Mouse (Mus musculus) left cerebral cortex, postnatal 36 days (tissue): ENCODE measurements around the gene Ulk4. TPM values are rescaled to one million over a fixed set of nuclear protein-coding genes. Genes with fewer than 3 reads are reported as not detected.
A peak's percentile ranks its signal among the peaks of the same experiment; 100 is the strongest.

ENCODE experiments used
- DNase-seq, 2 experiments: peaks; one replicate each; pipeline ENCODE4 v3.0.0; 2021 to 2022; ENCODE audit warnings: low spot score in 2 of 2, mixed read lengths in 1 of 2
- intact Hi-C: fragments of 180-260 bp; cut with DNase I; formaldehyde crosslinking; loops from one replicate; pipeline ENCODE4 v1.15.1; 2025
- total RNA-seq, 2 experiments: library from RNA; stranded (reverse); gene quantifications; 2 replicates each; pipeline ENCODE4 v1.2.3; 2021

Ulk4 gene
- total RNA-seq, 2 experiments from 2014 or later, result 6.3 to 11.4 TPM

- no peak for DNase-seq
- intact Hi-C loops, result no loop called here
These were observed 275.1 kb downstream of the Ulk4 start for GRCm38 (mm10) chr9:121001681-121002540.

- DNase-seq, result peak; percentile 49 to 58
- intact Hi-C loops, result no loop called here
These were observed 276.2 kb downstream of the Ulk4 start for GRCm38 (mm10) chr9:121000641-121001320.

DNA sequence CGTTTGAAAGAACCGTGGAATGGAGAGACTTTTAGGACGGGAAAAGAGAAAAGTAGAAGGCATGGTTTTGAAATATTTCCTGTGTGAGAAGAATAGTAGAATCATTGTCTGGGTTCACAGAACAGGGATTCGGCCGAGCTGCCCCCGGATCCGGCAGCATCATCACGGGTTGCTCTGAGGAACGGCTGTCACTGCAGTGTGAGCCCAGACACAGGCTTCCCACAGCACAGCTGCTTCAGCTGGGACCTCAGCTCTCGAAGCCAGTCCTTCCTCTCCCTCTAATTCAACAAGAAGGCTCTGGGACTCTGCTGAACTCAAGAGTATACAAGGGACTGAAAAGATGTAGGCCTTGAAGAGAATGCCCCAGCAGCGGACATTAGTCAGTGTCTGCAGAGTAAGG, 278.3 kb downstream of the Ulk4 start:
- intact Hi-C loops, result no loop called here
- no peak for DNase-seq

DNA sequence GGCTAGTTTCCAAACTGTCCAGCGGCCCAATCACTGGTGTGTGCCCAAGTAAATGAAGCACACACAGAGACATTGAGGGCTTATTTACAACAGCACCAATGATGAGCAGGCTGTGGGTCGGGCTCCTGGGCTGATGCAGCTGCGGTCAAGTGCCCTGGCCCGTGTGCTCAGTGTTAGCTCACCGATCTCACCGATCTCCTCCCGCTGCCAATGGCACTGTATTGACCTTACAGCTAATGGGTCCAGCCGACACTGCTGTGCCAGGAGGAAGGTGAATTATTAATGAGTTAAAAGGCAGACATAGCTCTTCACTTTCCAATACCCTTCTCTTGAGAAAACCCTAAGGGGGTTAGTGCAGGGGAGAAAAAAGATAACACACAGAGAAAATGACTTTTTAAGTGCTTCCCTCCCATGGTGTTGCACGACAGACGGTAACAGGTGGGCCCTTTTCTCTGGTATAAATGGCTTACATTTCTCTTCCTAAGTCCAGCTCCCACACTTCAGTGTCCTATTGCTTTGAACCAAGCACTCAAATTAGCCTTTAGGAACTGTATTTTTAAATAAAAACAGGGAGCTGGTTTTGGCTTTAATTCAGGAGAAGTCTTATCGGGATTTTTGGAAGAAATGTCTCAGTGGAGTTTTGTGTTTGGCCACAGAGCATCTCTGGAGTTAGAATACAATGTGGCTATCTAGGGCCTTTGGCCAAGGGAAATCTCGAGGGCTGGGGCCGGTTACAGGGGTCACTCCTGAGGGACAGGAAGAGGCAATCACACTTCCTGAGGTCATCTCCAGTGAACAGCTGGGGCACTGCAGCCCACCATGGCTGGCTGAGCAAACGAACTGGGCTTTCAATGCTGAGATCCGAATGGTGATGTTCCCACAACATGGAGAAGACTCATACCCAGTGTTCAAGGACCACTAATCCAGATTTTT, 282.5 kb downstream of the Ulk4 start:
- no peak for DNase-seq
- intact Hi-C loops, result no loop called here

DNA sequence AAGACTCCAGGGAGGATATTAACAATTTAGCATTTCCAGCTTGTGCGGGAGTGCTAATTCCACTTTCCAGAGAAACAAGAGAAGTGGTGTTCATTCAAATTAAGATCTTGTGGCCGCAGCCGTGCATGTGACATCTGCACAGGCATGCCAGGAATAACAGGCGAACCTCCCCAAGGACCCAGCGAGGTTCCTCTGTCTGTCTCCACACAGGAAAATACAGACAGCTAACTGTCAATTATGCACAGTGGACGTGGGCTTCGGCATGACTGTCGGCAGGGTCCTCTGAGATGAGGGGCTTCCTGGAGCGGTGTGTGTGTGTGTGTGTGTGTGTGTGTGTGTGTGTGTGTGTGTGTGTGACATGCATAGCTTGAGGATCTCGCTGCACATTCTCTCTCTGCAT, 284.0 kb downstream of the Ulk4 start:
- no peak for DNase-seq
- intact Hi-C loops, result no loop called here

- no peak for DNase-seq
- intact Hi-C loops, result no loop called here
These were observed 285.2 kb downstream of the Ulk4 start for GRCm38 (mm10) chr9:120991801-120992200.

- intact Hi-C loops, result loop anchor here (5.0 kb wide), 1 partner anchor 667 kb away; no protein-coding TSS in a partner anchor
- DNase-seq, result no peak
These were observed 286.9 kb downstream of the Ulk4 start for GRCm38 (mm10) chr9:120989806-120990700.

- no peak for DNase-seq
- intact Hi-C loops, result loop anchor here (5.0 kb wide), 1 partner anchor 669 kb away; no protein-coding TSS in a partner anchor
These were observed 288.9 kb downstream of the Ulk4 start for GRCm38 (mm10) chr9:120988088-120988487.

DNA sequence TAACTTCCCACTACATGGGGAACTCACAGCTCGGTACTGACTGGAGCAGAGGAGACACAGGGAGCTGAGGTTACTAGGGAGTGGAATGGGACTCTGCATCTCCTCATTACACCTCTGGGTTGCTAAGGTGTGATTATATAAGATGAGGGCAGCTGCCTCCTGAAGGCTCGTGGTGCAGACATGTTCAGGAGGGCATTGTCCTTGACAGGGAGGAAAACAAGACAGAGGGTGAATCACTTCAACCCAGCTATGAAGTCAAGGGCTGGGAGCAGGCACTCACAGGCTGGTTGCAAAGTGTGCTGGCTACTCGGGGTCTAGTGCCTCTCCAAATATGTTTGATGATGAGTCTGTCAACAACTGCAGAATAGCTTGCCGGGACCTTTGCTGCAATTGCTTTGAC, 290.0 kb downstream of the Ulk4 start:
- DNase-seq, result no peak
- intact Hi-C loops, result loop anchor here (5.0 kb wide), 1 partner anchor 670 kb away; no protein-coding TSS in a partner anchor

DNA sequence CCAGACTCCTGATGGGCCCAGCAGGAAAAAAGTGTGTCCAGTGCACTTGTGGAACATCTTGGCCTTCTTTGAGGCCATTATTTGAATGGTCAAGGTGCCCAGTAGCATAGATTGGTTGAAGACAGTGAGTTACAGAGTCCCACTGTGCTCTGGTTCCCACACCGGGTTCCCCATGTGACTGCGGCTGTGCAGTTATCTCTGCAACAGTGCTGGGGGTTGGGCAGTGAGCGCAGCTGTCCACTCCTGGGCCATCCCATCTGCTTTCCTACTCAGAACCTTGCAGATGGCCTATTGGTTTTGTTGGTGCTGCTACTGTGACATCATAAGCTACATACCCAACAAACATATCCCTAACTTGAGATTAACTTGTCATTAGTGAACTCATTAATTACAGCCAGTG, 290.7 kb downstream of the Ulk4 start:
- no peak for DNase-seq
- intact Hi-C loops, result loop anchor here (5.0 kb wide), 1 partner anchor 671 kb away; no protein-coding TSS in a partner anchor

- intact Hi-C loops, result loop anchor here (5.0 kb wide), 1 partner anchor 672 kb away; no protein-coding TSS in a partner anchor
- no peak for DNase-seq
These were observed 291.5 kb downstream of the Ulk4 start for GRCm38 (mm10) chr9:120985524-120985923.

GRCm38 (mm10) chr9:120985009-120985408, 292.0 kb downstream of the Ulk4 start:
- intact Hi-C loops, result loop anchor here (5.0 kb wide), 1 partner anchor 672 kb away; no protein-coding TSS in a partner anchor
- DNase-seq, result no peak

DNA sequence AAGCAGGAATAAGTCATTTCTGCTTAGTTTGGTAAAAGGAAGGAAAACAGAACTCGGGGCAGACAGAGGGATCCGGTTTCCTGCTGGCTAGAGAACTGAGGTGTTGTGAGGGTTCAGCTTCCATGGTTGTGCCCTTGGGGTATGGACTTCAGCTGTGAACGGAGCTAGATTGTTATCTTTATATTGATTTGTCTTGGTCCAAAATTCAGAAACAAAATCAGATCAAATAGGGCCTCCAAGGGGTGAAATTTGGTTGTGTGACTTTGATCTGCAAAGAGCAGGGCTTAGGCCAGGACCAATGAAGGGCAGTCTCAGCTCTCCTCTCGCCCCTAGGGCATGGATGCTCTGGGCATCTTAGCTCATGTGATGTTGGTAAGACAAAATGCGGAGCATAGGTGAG, 292.5 kb downstream of the Ulk4 start:
- intact Hi-C loops, result no loop called here
- DNase-seq, result no peak

- no peak for DNase-seq
- intact Hi-C loops, result no loop called here
These were observed 293.1 kb downstream of the Ulk4 start for GRCm38 (mm10) chr9:120983849-120984248.

DNA sequence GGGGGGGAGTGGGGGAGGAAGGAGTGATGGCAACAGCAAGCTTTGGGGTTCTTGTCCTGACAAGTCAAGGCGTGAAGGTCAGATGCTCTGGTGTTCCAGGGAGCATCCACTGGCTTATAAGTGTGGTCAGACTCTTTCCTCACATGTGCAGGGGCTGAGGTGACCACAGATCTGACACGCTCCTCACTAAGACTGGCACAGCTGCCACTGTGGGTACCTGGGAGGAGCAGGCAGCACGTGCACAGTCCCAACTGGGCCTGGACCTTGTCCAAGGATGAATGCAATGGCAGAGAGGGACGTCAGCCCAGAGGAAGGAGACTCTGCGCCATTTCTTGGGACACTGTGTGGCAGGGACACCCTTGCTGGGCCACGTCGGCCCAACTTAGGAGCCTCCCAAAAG, 295.2 kb downstream of the Ulk4 start:
- intact Hi-C loops, result no loop called here
- no peak for DNase-seq

DNA sequence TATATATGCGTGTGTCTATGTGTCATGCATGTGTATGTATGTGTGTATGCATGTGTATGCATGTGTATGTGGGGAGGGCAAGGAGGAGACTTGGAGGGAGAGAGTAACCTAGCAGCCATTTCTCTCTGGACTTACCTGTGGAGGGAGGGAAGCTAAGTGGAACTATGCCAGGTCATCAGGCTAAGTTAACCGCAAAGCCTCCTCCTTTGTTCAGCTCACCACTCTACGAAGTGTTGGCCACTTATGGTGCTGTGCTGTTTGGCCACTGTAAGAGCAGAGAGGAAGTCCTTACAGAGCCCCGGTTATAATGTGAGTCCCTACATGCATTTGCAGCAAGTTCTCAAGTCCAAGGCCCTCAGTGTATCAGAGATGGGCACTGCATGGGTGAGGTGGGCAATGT, 300.1 kb downstream of the Ulk4 start:
- intact Hi-C loops, result no loop called here
- no peak for DNase-seq

GRCm38 (mm10) chr9:120976158-120976557, 300.8 kb downstream of the Ulk4 start:
- intact Hi-C loops, result no loop called here
- DNase-seq, result no peak

- intact Hi-C loops, result no loop called here
These were observed 302.8 kb downstream of the Ulk4 start for GRCm38 (mm10) chr9:120974209-120974608.

More at GRCm38 (mm10) chr9:120974209-120974608, 302.8 kb downstream of the Ulk4 start:
- no peak for DNase-seq
